Mouse (Mus musculus): Measurements from ENCODE around the gene Apol7a. TPM values are rescaled to one million over a fixed set of nuclear protein-coding genes. Genes with fewer than 3 reads are reported as not detected.
"Not testable (repeated sequence)": the region's sequence is repeated elsewhere in the genome, so short reads cannot be mapped to it uniquely, and the experiment has no call there.

Apol7a gene
- total RNA-seq (2015; ENCODE audit: low replicate concordance) (not detected in 2 replicates), total RNA-seq (2017; ENCODE audit: low replicate concordance) (not detected in 2 replicates)

GRCm38 (mm10) chr15:77399027-77399426, at the start of gene Apol7a:
Gene Apol7a (minus strand): TSS chr15:77399110.
- not testable (repeated sequence) for ATAC-seq (replicated peaks; ENCODE audit: low FRiP score, poor library complexity, severe bottlenecking)

GRCm38 (mm10) chr15:77447392-77447791, 48.5 kb upstream of the Apol7a start, which contains the start of gene Apol7b:
Gene Apol7b (minus strand): TSS chr15:77447492.
- ATAC-seq (replicated peaks; ENCODE audit: low FRiP score, poor library complexity, severe bottlenecking): not testable (repeated sequence)

- not testable (repeated sequence) for ATAC-seq (replicated peaks; ENCODE audit: low FRiP score, poor library complexity, severe bottlenecking)
Measured at GRCm38 (mm10) chr15:77445668-77446067, 46.8 kb upstream of the Apol7a start.

GRCm38 (mm10) chr15:77444746-77445145, 45.8 kb upstream of the Apol7a start:
- ATAC-seq (replicated peaks; ENCODE audit: low FRiP score, poor library complexity, severe bottlenecking): not testable (repeated sequence)

- not testable (repeated sequence) for ATAC-seq (replicated peaks; ENCODE audit: low FRiP score, poor library complexity, severe bottlenecking)
Measured at GRCm38 (mm10) chr15:77428690-77429448, 30.0 kb upstream of the Apol7a start.

- not testable (repeated sequence) for ATAC-seq (replicated peaks; ENCODE audit: low FRiP score, poor library complexity, severe bottlenecking)
Measured at GRCm38 (mm10) chr15:77422925-77423324, 24.0 kb upstream of the Apol7a start.

GRCm38 (mm10) chr15:77419657-77420056, 20.7 kb upstream of the Apol7a start:
- not testable (repeated sequence) for ATAC-seq (replicated peaks; ENCODE audit: low FRiP score, poor library complexity, severe bottlenecking)

- ATAC-seq (replicated peaks; ENCODE audit: low FRiP score, poor library complexity, severe bottlenecking): peak; percentile 51; the same call in 1 of the 2 replicates
Measured at GRCm38 (mm10) chr15:77416655-77417333, 17.9 kb upstream of the Apol7a start.

GRCm38 (mm10) chr15:77415653-77416052, 16.7 kb upstream of the Apol7a start:
- not testable (repeated sequence) for ATAC-seq (replicated peaks; ENCODE audit: low FRiP score, poor library complexity, severe bottlenecking)

GRCm38 (mm10) chr15:77412695-77413094, 13.8 kb upstream of the Apol7a start:
- ATAC-seq (replicated peaks; ENCODE audit: low FRiP score, poor library complexity, severe bottlenecking): peak; percentile 63; the same call in 1 of the 2 replicates

GRCm38 (mm10) chr15:77411035-77411434, 12.1 kb upstream of the Apol7a start, which contains the start of gene Apol9a:
Gene Apol9a (minus strand): TSS chr15:77411135.
- ATAC-seq (replicated peaks; ENCODE audit: low FRiP score, poor library complexity, severe bottlenecking): 0 out of 2 replicates have a peak, but pooled peaks have one; percentile 32

GRCm38 (mm10) chr15:77406370-77406769, 7.5 kb upstream of the Apol7a start:
- not testable (repeated sequence) for ATAC-seq (replicated peaks; ENCODE audit: low FRiP score, poor library complexity, severe bottlenecking)

- not testable (repeated sequence) for ATAC-seq (replicated peaks; ENCODE audit: low FRiP score, poor library complexity, severe bottlenecking)
Measured at GRCm38 (mm10) chr15:77397450-77398132, 1.3 kb downstream of the Apol7a start.

GRCm38 (mm10) chr15:77393832-77394231, 5.1 kb downstream of the Apol7a start:
- ATAC-seq (replicated peaks; ENCODE audit: low FRiP score, poor library complexity, severe bottlenecking): not testable (repeated sequence)

- ATAC-seq (replicated peaks; ENCODE audit: low FRiP score, poor library complexity, severe bottlenecking): no peak
Measured at GRCm38 (mm10) chr15:77387462-77387861, 11.4 kb downstream of the Apol7a start.

GRCm38 (mm10) chr15:77384340-77385030, 14.4 kb downstream of the Apol7a start:
- no peak for ATAC-seq (replicated peaks; ENCODE audit: low FRiP score, poor library complexity, severe bottlenecking)

GRCm38 (mm10) chr15:77382880-77383279, 16.0 kb downstream of the Apol7a start:
- no peak for ATAC-seq (replicated peaks; ENCODE audit: low FRiP score, poor library complexity, severe bottlenecking)

- 0 out of 2 replicates have a peak, but pooled peaks have one; percentile 34 for ATAC-seq (replicated peaks; ENCODE audit: low FRiP score, poor library complexity, severe bottlenecking)
Measured at GRCm38 (mm10) chr15:77382271-77382850, 16.5 kb downstream of the Apol7a start.

- ATAC-seq (replicated peaks; ENCODE audit: low FRiP score, poor library complexity, severe bottlenecking): no peak
Measured at GRCm38 (mm10) chr15:77381481-77381880, 17.4 kb downstream of the Apol7a start.
